Mouse (Mus musculus) frontal cortex, postnatal 25 days (tissue): ENCODE data around the gene Rab31.

Experiments used
- DNase-seq, 2 experiments: peaks; one replicate each; pipeline ENCODE4 v3.0.0; 2022; ENCODE audit warnings: low spot score in 2 of 2

Rab31 gene

DNA sequence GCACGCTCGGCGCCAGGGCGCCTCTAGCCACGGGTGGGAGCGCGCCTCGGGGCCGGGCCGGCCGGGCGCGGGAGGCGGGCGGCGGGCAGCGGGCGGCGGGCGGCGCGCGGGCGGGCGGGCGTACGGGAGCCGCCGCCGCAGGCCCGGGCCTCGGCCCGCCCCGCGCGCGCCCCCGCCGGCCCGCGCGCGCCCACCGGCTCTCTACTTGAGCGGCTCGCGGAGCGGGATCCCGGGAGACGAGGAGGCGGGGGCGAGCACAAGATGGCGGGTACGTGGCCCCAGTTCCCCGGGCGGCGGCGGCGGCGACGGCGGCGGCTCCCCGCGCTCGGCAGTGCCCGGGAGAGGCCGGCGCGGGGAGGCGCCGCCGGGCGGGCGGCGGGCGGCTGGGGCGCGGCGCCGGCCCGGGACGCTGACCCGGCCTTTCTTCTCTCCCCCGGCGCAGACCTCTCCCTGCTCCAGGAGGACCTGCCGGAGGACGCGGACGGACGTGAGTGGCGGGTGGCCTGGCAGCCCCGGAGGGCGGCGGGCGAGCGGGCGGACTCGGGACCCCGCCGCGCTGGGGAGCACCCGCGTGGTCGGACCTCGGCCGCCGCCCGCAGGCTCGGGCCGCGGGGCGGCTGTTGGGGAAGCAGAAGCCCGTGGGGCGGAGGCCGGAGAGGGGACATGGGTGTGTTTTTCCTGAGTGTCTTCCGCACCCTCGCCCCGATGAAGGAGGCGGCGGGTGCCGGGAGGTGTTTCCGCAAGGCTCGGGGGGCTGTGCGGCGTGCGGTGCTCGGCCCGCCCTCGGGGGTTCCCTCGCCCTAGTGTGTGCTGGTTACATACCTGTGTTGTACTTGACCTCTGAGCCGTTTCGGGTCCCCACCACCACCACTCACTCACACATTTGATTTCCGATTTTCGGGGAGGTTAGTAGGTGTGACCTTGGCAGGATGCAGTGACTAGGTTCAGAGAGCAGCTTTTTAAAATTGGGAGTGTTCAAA lies 10.9 kb upstream of the Rab31 start:
- peak in 1 of 2 experiments; percentile 50 for DNase-seq

DNA sequence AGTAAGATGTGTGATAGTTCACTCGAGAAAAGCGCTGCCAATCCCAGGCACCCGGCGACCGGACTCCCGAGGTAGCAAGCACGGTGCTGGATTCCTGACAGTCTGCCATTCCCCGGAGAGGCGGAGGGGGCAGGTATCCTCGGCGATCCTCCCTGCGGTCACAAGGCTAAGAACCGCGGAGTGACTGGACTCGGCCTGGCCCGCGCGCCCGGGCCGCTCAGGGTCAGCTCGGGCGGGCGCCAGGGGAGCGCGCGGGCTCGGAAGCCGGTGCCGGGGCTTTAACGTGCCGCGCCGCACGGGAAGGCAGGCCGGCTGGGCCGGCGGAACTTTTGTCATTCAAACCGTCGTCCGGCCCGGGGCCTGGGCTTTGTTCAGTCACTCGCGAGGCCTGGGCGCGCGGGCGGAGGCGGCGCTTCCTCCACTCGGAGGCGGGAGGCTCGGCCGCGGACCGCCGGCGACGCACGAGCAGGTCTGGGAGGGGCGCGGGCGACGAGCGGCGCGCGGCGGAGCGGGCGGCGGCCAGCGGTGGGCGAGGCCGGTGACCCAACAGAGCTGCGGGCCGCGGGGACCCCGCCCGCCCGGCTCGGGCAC lies 10.1 kb upstream of the Rab31 start, which contains the start of gene Ppp4r1:
Gene Ppp4r1 (plus strand): TSS at position 23 of the 591 bp plus-strand sequence.
- peak; percentile 55 to 63 for DNase-seq

DNA sequence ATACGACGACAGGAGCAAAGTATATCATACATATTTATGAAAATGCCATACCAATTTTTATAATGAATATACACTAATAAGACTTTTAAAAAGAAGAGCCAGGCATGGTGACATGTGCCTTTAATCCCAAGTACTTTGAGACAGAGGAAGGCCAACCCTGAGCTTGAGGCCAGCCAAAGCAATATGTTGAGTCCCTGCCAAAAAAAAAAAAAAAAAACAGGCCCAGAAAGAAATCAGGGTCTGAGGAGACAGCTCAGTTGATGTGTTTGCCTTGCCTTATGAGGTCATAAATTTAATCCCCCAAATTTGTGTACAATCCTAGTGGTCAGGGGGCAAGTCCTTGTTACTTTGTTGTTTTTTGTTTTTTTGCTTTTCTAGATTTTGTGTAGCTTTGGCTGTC lies 8.4 kb upstream of the Rab31 start:
- DNase-seq = no peak

DNA sequence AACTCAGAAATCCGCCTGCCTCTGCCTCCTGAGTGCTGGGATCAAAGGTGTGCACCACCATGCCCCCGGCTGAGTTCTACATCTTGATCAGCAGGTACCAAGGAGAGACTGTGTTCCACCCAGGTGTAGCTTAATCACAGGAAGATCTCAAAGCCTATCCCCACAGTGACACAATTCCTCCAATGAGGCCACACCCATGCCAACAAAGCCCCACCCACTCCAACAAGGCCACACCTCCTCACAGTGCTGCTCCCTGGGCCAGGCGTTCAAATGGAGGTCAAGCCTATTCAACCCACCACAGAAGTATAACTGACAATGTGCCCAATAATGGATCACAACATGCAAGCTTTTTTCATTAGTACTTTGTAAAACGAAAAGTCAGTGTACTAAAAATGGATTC lies 4.9 kb upstream of the Rab31 start:
- DNase-seq = no peak

DNA sequence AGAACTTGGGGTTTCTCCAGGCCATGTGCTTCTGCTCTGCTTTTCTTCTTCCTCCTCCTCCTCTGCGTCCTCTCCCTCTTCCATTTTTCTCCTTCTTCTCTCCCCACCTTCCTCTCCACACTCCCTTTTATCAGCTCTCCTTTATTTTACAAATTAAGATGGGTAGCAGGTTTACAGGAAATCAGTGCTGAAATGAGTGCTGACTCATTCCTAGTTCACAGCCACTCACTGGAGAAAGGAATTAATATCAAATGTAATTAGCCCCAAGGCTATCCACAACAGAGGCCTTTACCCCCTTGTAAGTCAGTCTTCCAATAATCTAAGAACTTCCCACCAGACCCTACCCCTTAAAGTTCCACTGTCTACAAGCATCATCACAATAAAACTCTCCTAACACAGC lies 3.7 kb upstream of the Rab31 start:
- DNase-seq = no peak

DNA sequence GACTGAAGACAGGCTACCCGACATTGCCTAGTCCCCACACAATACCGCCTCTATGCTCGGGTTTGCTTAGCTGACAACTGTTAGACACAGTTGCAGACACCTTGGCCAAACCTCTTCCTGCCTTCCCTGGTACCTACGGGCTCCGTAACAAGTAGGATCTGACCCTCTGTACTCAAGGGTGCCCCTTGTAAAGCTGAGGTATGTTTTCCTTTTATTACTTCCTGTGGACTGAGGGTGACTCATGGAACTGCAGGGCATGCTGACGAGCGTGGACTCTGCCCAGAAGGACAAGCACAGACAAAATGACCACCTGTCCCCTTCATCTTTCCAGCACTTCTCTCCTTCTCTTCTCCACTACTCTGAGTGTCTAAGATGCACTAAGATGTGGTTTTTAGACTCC lies 1.9 kb upstream of the Rab31 start:
- DNase-seq = no peak

DNA sequence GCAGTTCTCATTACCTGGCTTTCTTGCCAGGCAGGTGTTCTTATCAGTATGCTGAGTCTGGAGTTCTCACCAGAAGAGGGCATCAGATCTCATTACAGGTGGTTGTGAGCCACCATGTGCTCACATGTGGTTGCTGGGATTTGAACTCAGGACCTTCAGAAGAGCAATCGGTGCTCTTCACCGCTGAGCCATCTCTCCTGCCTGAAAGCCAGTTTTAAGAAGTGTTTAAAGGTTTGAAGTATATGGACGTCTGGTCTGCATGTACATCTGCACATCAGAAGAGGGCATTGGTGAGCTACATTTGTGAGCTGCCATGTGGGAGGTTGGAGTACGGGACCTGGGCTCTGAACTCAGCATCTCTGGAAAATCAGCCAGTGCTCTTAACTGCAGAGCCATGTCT lies 1.1 kb upstream of the Rab31 start:
- DNase-seq = no peak

DNA sequence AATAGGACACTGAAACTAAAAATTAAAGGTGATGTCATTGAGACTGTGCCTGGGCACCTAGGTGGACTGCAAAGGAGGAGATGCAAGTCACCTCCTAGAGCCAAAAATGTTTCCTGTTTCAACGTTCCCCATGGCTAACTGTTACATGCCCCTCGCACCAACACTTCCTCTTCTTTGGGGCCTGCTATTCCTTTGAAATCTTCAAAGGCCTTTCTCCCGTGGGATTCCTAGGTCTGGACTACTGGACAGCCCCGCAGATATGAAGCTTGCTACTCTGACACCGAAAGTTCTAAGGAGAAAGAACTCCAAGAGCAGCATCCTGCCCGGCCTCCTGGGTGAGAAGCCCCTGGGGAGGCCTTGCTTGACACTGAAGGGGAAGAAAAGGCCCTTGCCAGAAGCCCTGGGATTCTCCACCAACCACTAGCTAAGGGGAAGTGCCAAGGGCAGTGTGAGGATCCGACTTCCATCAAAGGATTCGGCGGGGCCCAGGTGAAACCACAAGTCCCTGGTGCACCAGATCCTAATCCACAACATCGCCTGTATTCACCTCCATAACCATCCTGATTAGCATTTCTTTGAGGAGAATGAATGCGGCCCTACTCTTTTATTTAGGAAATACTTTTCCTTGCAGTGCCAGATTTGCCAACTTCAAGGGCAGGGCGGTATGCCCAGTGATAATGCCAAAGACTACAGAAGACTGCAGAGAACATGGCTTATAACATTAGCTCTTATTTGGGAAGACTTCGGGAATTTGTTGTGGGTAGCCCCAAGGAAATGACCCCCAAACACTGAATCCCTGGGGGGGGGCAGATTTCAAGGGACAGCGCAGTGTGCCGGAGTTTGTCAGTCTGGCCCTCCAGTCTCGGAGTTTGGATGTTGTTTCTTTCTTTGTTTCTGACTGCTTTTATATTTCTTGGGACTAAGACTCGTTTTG lies 1.3 kb downstream of the Rab31 start:
- DNase-seq = no peak

DNA sequence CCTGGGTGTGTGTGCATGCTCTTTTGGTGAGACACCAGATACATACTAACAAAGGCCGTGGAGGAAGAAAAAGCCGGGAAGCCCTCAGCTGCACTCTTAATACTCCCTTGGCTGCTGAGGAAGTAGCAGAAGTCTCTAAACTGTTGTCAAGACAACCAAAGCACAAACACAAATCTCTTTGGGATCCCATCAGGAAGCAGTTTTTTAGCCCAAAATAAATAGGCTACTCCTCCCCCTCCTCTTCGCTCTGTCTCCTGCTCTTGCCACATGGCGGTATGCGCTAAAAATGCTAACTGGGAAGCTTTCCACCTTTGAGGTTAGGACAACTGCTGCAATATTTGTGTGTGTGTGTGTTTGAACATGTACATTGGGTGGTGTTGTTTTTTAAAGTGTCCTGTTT lies 4.1 kb downstream of the Rab31 start:
- no peak for DNase-seq

DNA sequence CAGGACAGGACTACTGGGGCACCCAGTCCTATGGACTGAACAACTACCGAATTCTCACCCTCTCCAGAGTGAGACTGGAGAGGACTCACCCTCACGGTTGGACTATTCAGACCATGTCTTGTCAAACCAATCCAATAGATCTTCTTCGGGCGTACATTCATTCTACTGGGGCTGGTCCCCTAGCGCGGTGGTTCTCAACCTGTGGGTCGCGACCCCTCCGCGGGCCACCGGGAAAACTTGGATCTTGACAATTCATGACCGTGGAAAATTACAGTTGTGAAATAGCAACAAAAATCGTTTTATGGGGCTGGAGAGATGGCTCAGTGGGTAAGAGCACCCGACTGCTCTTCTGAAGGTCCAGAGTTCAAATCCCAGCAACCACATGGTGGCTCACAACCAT lies 9.3 kb downstream of the Rab31 start:
- DNase-seq = no peak

DNA sequence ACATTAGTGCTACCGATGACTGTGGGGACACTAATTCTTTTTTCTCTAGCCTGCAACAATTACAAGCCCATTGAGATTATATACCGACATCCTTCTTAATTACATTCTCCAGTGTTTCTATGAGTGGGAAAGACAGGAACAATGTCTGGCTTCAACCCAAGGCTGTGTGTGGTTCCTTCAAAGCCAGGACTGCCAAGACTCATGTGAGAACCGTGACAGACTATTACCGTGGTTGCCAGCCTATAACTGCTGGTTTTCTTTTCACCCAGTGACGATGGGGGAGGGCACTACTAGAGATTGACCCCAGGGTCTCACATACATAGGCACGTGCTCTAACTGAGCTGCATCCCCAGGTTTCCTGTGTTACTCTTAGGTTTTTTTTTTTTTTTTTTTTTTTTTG lies 15.4 kb downstream of the Rab31 start:
- DNase-seq = no peak

DNA sequence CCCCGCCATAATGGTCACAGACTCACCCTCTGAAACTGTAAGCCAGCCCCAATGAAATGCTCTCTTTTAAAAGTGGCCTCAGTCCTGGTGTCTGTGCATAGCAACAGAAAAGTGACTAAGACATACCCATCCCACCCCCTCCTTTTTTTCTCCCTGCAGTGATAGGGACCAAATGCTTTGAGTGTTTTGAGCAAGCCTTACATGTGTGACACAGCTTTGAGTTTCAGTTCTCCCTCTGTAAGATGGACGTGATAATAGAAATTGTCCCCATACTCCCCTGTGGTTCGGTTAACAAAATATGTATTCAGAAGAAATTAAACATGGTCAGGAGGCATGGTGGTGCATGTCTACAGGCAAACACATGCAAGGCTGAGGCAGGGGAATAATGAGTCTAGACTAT lies 16.7 kb downstream of the Rab31 start:
- no peak for DNase-seq

DNA sequence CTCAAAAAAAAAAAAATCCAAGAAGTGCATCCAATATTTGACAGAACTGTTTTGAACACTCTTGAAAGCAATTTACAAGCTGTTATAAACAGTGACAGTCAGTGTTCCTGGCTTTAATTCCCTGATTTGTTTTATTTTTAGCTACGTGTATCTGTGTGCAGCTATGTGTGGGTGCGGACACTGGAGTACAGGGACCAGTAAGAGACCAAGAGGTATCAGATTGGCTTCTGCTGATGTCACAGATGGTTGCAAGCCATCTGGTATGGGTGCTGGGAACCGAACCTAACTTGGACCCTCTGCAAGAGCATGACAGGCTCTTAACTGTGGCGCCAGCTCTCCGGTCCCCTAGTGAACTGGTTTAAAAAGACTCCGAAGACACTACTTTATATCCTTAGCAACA lies 19.4 kb downstream of the Rab31 start:
- no peak for DNase-seq

DNA sequence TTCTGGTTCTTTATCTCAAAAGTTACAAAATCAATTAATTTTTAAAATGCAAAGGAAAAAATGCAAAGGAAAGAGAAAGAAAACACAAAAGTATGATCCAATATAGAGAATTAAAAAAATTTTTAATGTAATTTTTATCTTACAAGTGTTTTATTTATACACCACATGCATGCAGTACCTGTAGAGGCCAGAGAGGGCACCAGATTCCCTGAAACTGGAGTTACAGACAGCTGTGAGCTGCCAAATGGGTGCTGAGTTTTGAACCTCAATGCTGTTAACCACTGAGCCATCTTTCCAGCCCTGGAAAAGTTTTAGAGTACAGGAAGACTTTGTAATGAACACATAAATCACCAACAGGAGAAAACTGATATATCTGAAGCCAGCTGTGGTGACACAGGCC lies 22.3 kb downstream of the Rab31 start:
- no peak for DNase-seq

DNA sequence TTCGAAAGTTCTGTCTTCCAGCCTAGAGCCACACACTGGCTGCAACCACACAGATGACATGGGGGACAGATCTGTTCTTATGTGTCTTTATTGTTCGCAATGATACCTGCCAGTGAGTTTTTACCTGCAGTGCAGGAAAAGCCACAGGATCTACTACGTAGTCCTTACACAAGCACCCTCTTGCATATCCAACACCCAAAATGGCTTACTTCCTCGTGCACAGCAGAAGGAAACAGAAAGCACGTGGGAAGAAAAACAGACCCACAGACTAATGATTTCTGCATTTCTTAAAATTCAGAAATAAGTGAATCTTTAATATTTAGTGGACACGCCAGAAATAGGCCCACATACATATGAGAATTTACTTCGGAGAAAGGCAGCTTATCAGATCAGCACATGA lies 22.7 kb downstream of the Rab31 start:
- DNase-seq = no peak

DNA sequence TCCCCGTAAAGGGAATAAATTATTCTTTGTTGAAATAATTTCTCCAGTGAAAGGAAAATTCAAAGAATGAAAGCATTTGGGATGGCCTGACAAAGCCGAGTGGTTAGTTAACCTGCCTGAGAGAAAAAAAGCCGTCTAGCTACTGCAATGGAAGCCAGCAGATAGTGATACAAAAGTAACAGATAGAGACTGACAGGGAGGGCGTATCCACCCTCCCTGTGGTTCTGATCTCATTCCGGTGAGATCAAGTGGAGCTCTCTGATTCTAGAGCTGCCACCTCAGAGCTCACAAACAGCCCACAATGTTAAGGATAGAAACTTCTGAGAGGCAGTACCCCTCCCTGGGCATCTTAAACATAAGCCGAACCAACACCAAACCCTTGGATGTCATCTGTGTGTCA lies 23.6 kb downstream of the Rab31 start:
- no peak for DNase-seq

DNA sequence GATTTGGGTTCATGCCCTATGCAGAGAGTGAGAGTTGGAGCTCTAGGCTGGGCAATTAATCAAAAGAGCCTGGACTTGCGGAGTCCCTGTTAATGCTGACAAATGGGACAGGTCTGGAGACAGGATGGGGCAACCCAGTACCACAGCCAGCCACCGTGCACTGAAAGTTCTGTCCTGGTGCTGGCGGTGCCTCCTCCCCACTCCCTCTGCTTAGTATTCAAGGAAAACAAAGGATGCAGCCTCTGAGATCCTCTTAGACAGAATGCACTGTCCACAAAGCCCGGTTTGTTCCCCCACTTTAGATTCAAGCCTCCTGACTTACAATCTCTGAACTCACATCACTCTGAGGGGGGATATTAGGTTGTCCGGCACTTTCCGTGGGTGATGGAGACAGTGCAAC lies 26.2 kb downstream of the Rab31 start:
- no peak for DNase-seq

DNA sequence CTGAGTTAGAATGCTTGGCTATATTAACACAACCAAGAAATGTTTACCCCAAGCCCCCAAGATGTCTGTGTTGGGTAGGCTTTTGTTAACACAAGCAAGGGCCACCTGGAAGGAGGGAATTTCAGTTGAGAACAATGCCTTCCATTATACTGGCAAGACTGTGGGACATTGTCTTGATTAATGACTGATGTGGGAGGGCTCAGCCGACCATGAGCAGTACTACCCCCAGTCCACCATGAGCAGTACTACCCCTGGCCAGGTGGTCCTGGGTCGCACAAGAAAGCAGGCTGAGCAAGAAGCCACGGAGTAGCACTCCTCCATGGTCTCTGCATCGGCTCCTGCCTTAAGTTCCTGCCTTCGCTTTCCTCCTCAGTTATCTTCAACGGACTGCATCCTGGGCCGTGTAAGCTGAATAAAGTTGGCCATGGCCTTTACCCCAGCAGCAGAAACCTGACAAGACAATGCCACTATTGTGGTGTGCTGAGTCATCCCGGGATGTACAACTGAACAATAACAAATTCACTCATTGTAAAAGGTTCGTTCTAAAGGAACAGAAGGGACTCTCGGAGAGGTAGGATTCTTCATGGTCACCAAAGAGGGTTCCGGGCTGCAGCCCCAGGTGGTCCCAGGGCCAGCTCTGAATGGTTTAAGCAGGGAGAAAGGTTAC lies 28.8 kb downstream of the Rab31 start:
- DNase-seq = no peak

DNA sequence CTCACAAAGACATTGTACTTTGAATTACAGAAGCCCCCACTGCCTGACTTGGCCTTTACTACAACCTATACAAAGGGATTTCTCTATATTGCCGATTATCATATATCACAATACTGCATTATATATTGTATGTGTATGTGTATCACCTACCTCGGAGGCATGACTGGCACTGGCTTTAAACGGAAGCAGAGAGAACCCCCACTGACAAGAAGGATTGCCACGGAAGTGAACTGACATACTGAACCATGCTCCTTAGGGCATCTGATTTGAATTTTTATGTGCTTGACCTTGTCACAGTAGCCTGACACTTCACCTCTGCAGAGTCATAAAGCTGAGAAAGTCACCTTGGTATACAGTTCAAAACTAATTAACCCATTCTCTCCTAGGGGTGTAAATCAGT lies 29.6 kb downstream of the Rab31 start:
- no peak for DNase-seq

DNA sequence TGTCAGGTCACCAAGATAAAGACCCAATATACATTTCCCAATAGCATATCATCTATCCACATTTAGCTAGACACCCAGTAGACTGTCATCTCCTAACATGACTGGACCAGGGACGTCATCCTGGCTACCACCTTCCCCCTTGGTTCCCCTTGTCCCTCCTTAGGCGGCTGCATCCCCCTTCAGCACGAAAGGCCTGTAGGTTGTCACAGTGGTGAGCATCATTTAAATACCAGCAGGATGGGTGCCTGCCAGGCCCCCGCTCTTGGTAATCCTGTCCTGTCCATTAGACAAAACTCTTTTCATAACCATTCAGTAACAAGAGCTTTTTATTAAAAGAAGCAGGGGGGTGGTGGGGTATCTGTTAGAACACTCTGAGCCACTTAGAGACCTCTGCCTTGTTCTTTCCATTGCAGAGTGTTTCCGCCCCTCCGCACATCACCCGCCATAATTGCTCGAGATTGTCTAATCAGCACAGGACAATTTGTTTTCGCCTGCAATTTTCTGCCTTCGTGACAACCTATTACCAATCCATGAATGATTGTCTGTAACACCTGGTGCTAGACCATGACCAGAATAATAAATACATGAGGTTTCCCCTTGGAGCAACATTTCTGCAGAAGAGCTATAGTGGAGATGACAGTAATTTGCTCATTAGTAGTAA lies 30.2 kb downstream of the Rab31 start:
- DNase-seq = no peak

DNA sequence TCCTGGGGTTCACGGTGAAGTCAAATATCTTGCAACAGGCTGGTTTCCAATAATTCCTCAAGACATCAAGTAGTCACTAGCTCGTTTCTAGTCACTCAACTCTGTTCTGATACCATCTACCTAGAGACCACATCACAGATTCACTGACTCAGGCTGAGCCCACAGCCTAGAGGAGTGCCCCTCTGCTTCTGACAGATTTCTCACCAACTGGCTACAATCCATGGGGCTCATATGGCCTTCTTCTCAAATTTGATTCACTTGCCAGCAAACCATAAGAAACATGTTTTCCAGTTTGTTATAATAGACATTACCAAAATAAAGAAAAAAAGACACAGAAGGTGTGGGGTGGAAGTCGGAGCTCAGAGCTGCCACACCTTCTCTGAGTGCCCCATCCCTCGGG lies 31.0 kb downstream of the Rab31 start:
- DNase-seq = no peak
